Mouse (Mus musculus): ENCODE measurements at regions not wholly inside any gene's neighbourhood (a gene's known extent, or its start where the extent isn't known, plus 50 kb on each side); places are given as distances from the start of the nearest gene placed in this dataset.

DNA sequence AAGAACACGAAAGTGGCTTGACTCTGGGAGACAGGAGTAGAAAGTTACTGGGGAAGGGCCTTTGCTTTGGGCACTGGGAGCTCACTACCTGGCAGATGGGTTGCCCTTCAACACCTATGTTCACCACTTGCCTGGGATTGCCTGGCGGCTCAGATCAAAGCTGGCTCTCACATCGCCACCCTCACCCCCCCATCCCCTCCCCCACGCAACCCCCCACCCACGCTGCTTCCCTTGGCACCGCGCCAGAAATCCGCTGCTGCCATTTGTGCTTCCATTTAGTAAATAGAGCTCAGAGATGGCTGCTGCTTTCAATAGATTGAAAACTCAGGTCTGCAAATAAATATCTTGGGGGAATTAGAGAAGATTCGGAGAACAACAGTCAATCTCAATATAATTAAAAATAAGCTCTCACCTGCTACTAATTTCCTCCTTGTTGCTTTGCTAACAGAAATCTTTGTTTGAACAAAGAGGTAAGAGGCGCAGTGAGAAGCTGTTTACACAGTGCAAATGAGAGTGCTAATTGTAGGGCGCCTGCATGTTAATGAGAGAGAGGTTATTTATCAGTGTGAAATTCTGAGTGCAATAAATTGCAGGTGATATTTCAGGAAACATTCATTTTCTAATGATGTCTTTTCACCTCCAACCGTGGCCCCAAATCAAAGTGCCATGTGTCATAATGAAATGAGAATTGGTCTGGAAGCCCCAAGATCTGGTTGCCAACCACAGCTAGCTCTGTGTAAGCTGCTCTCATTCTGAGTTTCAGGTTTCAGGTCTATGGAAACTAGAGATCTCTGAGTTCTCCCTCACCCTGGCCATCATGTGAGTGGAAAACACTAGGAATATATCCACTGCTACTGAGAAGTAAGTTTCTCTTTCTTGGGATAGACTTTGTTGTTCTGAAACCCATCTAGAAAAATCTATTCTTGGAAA is 198.3 kb upstream of the Nr4a3 start:
- no peak for ATAC-seq (ENCODE audit: poor library complexity, severe bottlenecking)

DNA sequence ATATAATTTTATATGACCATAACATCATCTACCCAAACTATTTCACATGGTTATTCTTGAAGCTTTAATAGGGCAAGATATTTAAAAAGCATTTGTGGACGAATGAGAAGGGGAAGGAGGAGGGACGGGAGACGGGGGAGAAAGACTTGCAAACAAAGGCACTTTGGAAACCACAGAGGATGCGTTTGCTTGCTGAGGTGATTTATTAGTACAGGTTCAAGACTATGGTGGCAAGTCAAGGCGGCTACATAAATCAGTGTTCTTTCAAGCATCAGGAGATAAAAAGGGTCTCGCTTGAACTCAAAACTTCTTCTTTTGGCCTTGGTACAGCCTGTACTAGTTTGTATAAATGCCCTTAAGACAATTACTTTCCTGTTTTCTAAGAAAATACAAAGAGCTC is 183.8 kb upstream of the Nr4a3 start:
- ATAC-seq (ENCODE audit: poor library complexity, severe bottlenecking) = no peak

DNA sequence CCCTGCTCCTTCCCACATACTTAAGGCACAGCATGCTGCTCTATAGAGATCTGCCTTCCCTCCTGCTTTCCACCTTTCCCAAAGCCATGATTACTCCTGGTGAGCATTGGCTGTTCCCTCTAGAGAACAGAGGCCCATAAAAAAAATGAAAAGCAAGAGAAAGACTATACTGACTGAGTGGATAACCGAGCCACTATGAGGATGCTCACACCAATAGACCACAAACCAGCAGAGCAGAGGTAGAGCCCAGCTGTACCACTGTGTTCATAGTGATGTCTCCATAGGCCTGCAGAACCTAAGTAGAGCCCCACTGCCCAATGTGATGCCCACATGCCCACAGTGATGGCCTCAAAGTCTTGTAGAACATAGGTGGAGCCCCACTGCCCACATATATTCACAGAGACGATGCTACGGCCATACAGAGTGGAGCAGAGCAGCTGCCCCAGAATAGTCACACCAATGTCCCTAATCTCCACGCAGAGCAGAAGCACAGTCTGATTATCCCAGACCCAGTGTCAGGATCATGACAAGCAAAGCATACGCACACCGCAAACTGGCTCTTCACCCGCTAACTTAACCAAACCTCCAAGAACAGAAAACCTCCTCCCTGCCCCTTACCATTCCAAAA is 174.8 kb upstream of the Nr4a3 start:
- ATAC-seq (ENCODE audit: poor library complexity, severe bottlenecking) = no peak

DNA sequence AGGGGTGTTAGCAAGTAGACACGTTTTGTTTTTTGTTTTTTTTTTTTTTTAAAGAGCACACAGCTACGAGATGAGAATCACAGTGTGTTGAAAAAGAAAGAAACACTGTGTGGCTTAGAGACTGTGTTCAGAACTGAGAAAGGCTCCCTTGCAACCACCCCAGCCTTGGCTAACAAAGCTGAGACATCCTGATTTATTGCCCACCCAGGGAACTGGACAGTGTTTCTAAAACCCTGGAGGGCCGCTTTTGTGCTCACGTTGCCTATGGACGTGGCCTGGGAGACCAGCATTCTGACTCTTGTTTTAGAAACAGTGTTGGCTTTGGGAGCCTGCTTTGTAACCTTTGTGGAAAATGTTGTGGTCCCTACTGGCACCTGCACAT is 174.3 kb upstream of the Nr4a3 start:
- no peak for ATAC-seq (ENCODE audit: poor library complexity, severe bottlenecking)

DNA sequence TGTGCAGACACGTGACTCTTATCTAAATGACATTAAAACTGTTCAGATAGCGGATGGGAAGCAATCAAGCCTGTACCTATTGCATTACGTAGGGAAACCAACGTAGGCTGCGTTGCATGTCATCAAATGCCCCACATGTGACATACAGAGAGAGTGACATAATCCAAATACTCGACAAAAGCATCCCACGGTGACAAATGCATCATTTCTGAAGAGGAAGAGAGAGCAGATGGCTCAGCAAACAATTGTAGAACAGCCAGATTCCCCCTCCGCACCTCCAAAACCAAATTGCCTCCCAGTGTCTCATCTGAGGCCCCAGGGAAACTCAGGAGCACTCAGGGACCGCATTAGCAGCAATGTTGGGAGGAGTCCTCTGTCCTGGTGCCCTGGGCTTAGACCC is 163.4 kb upstream of the Nr4a3 start:
- ATAC-seq (ENCODE audit: poor library complexity, severe bottlenecking) = no peak

DNA sequence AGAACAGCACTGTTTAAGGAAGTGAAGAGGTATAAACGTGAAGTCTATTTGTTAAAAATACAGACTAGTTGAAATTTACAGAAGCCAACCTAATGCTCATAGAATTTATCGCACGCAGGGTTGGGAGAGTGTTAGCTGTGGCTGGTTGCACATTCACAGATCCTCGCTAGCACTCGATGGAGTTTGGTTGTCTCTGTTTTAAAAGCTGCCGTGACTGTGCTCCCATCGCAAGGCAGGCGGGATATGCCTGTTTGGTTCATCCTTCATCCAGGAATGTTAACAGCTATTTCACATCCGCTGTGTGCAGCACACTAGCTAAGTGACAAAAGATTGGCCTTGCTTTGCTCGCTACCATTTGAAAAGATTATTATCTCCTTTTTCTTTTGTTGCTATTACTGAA is 162.9 kb upstream of the Nr4a3 start:
- ATAC-seq (ENCODE audit: poor library complexity, severe bottlenecking) = no peak

DNA sequence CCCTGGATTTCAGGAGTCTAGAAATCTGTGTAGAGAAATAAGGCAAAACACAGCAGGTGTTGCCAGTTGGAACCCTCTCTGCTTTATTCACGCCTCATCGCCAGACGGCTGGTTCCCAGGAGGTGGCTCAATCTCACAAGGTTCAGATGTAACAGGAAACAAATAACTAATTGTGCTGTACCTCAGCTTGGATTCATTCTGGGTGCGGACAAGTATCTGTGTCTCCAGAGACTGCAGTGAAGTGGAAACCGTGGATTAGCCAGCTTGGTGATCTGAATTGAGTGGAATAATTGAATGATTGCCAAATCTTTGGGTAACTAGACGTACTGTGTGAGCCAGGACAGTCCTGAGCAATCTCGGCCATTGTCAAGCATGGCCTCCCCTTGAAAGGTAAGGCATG is 145.4 kb upstream of the Nr4a3 start:
- ATAC-seq (ENCODE audit: poor library complexity, severe bottlenecking) = no peak

DNA sequence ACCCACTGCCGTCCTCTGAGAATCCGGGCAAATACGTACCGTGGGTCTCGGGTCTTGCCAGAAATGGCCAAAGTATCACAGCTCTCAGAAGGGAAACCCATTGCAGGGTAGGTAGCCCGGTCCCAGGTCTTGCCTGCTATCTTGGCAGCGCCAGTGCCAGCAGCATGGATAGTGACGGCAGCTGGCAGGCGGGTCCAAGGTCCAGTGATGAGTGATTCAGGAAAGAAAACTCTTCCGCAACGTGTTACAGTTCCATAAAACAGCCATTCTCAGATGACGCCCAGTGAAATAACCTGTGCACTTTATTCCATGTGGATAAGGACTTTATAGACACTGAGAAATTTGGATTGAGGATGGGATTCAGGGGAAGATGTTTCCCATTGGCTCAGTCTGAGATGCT is 142.2 kb upstream of the Nr4a3 start:
- no peak for ATAC-seq (ENCODE audit: poor library complexity, severe bottlenecking)

DNA sequence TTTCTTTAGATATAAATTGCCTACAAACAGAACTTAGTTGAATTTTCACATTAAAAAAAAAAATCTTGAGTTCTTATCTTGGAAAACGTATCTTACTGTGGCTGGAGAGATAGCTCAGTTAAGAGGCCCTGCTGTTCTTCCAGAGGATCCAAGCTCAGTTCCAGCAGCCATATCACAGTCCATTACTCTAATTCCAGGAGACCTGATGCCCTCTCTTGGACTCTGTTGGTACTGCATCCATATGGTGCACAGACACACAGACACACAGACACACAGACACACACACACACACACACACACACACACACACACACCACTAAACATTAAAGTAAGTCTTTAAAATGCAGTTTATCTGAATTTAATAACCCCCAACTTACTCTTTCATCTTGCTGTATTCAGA is 132.7 kb upstream of the Nr4a3 start:
- no peak for ATAC-seq (ENCODE audit: poor library complexity, severe bottlenecking)

DNA sequence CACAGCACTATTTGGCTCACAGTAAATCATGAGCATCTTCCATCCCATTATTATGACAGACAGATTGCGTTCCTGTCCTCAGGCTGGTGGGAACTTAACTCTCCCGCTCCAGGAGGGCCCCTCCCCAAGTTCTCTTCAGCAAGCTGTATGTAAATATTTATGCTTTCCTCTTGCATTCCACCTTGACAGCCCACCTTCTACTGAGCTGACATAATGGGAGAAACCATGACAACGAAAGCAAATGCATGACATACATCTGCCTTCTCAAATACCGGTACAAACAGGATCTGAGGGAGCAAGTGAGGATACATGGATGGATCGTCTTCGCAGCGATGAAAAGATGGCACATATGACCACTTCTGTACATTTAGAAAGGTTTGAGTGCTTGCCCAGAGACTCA is 125.4 kb upstream of the Nr4a3 start:
- ATAC-seq (ENCODE audit: poor library complexity, severe bottlenecking) = no peak

DNA sequence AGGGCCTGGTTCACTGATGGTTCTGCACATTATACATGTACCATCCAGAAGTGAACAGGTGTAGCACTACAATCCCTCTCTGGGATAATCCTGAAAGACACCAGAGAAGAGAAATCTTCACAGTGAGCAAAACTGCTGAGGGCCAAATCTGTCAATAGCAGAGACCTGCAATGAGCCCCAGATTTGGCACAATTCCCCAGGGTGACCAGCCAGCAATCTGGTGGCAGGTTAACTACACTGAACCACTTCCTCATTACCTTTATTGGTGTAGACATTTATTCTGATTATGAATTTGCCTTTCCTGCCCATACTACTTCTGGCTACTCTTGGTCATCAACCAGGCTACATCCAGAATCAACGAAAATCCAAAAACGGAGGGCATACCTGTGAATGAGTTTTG is 113.5 kb upstream of the Nr4a3 start:
- no peak for ATAC-seq (ENCODE audit: poor library complexity, severe bottlenecking)

DNA sequence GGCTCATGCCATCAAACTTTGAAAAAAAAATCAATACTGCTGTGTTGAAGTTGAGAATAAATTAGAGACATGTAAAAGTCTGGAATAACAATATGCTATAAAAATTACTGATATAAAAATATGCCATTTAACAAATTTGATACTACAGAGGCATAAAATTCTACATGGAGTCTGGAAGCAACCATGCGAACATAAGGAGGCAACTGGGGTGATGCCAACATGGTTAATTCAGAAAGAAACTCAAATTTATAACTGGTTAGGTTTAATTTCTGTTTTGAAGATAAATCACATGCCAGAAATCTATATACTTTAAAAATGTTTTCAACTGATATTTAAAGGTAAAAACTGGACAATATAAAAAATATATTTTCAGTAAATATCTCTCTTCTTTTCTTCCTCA is 111.4 kb upstream of the Nr4a3 start:
- no peak for ATAC-seq (ENCODE audit: poor library complexity, severe bottlenecking)

DNA sequence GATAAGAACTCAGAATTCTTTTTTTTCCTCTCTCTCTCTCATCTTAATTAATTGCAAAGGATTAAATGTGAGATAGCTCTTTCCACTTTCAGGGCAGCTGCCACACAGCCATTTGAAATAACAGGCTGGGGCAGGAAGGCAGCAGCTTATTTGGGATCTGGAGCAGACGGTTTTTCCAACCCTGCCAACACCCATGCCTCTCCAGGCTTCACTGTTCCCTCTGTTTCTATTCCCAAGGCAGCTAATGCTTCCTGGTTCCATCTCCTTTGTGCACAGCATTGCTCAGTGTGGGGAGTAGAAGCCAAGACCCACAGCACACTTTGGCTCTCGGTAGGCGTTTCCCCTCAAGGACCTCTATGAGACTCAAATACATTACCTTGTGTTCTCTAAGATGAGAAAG is 109.4 kb upstream of the Nr4a3 start:
- ATAC-seq (ENCODE audit: poor library complexity, severe bottlenecking) = no peak

DNA sequence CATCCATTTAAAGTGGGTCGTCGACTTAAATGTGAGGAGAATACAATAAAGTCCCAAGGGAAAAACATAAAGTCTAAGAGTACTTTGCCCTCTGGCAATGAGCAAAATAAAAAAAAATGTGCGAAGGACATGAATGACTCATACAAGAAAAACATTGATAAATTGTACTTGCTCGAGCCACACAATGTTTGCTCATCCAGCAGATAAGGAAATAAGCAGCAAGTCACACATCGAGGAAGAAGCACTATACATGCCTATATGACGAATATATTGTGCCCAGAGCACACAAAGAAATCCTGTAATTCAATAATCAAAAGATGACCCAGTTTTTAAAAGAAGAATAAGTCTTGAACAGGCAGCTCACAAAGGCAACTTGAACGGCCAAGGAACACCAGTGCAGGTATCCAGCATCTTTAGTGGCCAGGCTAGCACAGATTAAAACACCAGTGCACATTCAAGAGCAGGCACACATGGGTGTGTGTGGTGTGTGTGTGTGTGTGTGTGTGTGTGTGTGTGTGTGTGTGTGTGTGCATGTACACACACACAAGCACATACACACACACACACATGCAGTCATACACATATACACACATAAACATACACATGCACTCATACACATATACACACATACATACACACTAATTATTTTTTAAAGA is 108.4 kb upstream of the Nr4a3 start:
- no peak for ATAC-seq (ENCODE audit: poor library complexity, severe bottlenecking)

DNA sequence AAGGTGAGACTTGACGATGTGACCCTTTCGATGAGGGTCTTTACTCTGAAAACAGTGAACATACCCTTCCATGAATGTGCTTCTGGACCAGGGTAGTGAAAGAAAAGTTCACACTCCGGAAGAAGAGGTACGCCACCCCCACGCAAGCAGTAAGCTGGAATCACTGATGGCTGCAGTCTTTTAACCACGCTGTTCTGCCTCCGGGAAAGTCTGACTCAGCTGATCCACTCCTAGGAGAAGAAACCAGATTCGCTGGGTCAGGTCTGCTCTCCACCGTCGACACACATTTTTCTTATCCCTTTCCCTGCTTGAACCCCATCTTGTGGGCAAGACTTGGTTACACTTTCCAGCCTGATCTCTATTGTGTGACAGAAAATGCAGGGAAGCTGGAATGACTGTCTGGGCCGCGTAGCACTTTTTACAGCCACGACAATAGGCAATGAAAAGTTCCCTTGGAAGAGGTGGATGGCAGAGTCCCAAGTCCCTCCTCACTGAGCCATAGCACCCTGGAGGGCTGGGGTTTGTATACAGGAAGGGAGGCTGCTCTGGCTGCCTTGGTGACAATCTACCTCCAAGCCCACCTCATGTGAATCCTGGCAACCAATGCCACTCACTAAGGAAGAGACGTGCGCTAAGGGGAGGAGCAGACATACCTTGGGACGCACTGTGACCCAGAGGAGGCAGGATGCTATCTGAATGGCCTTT is 96.9 kb upstream of the Nr4a3 start:
- no peak for ATAC-seq (ENCODE audit: poor library complexity, severe bottlenecking)

DNA sequence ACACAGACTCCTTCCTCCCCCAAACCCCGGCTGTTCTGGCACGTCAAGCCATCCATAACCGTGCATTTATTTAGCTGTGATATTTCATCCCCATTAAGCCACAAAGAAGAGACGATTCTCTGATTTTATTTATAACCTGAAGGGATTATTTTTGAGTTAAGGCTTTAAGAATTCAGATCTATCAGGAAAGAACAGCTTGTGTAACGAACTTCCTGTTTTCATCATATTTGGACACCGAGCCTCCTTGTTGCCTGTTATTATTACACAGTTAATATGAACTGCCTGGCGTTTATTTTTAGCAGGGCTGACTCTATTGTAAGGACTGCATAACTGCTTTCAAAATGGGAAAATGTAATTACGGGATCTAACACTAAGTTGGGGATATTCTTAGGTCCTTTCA is 96.2 kb upstream of the Nr4a3 start:
- ATAC-seq (ENCODE audit: poor library complexity, severe bottlenecking) = peak; percentile 66

DNA sequence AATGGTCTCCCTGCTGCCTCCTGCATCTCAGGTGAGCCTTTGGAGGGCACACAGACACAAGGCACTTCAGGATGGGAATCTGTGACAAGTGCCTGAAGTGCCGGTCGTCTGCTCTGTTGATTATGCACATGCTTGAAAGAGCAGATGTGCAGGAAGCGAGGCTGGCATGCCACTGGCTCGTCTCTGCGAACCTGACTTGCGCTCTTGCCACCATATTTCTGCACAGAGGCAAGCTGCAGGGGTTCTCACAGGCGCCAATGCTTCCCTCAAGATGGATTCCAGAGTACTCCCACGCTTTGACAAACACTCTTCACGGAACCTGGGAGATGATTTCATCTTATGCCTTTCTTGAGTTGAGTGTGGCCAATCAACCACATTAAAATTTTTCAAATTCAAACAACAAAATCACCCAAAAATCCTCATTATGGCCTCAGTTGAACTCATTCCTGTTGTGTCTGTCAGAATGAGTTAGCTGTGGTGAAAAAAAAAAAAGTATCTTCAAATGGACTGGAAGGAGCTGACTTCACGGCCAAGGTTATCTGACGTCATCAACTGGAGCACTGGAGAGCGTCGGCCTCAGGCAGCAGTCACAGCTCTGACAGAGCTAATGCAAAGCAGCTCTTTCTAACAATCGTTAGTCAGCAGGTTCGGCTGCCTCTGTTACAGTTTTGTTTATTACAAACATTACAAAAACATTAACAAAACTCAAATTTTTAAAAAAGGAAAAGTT is 90.2 kb upstream of the Nr4a3 start:
- ATAC-seq (ENCODE audit: poor library complexity, severe bottlenecking) = no peak

DNA sequence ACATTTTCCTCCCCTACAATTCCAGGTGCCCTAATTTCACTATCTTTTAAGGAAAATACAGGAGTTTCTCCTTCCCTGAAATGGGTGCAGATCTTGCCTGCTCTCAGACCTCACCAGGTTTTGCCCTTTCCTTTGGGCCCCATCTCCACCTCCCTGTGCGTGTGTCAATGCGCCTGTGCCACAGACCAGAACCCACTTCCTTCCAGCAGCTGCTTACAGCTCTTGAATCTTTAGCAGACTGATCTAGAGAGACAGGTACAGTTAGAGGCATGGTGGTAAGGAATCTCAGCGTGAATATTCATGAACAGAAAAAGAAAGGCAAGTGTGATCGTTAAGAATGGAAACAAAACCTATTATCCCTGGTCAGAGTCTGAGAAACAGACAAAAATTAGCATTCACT is 80.3 kb upstream of the Nr4a3 start:
- ATAC-seq (ENCODE audit: poor library complexity, severe bottlenecking) = no peak

DNA sequence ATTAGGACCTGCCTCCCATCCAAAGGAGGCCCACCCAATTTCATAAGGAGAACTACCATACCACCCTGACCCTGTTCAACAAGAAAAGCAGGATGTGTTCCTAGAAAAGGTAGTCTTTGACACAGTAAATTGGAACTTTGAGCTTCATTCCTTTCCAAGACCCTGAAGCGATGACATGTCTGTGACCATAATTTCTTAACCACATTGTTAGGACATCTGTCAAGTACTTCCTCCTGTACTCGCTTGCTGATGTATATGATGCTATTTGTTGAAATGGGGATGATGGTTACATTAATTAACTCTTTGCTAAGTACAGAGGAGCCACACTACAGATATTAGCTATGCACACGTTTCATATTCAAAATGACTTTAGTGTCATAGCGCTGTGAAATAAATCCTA is 73.1 kb upstream of the Nr4a3 start:
- ATAC-seq (ENCODE audit: poor library complexity, severe bottlenecking) = peak; percentile 35; the same call in 1 of the 2 replicates

DNA sequence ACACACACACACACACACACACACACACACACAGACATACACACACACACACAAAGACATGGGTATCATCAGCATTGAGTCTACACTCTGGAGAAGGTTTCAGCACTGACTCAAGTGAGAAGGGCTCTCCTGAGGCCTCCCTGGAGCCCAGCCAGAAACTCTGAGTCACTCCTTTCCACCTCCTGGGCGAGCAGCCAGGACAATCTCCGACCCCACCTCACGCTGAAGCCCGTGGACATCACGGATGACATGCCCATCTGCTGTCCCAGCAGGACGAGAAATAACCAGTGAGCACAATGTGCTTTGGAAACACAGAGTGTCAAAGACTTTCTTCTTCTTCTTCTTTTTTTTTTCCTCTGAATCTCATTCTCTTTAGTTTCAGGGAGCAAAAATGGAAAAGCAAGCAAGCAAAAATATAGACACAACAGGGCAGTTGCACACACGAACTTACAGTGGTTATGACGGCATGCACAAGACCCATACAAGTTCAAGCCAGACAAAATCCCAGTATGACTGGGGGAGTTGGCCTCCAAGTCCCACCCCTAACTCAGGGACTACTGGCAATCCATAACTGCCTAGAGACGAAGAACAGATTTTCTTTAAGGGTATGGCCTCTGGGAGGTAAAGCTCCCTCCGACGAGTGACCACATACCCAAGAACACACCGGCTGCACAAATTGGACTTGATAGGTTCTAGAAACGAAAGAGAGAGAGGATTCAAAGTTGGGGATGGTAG is 65.2 kb upstream of the Nr4a3 start:
- no peak for ATAC-seq (ENCODE audit: poor library complexity, severe bottlenecking)
